Mouse (Mus musculus) activated CD4-positive, CD25-positive, alpha-beta regulatory T cell, adult 4 months (primary cell): ENCODE results near the gene Nras. TPM values are rescaled to one million over a fixed set of nuclear protein-coding genes. Genes with fewer than 3 reads are reported as not detected.
A peak's percentile ranks its signal among the peaks of the same experiment; 100 is the strongest.

Experiments
- ATAC-seq: one replicate; pipeline ENCODE4 v1.8.0; 2017
- polyA plus RNA-seq, 2 experiments: library from polyadenylated mRNA; unstranded; fragments of 100-300 nt; shearing (Covaris generic); gene quantifications; one replicate each; pipeline ENCODE4 v1.2.1; 2017

Gene Nras
- 100 to 1,000 TPM in 1 of 2 experiments, 10 to 100 TPM in 1; 96.1 to 112 TPM for polyA plus RNA-seq

DNA sequence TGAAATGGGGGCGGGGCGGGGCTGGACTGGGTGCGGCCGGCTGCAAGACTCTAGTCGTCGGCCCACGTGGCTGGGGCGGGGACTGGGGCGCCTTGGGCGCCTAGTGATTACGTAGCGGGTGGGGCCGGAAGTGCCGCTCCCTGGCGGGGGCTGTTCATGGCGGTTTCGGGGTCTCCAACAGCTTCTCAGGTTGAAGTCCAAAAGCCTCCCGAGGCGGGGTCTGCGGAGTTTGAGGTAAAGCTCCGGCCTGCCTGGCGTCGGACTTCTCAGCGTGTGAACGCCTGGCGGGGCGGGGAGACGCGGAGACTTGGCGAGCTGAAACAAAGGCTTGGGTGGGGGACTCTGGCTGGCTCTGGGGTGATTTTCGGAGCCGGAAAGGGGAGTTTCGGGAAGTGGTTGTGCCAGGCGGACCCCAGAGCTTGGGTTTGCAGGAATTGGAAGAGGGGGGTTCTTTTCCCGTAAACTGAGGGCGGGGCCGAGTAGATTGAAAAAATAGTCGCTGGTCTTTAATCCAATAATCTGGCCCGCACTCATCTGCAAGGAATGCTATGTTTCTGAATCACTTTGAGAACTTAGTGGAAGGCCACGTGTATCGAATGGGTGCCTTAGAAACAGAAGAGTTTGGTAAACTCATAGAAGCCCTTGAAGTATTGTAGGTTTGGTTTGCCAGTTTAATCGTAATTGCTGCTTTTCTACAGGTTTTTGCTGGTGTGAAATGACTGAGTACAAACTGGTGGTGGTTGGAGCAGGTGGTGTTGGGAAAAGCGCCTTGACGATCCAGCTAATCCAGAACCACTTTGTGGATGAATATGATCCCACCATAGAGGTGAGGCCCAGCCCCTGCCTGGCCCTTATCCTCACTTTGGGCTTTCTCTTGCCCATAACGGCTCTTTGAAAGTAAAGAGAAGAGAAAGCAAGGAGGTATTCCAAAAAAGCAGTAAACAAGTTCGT lies at the start of gene Nras:
Gene Nras, plus strand, starts transcription at position 79 of the 951 bp plus-strand sequence.
- peak; percentile 94 for ATAC-seq

- ATAC-seq, result no peak
These were observed 40.7 kb upstream of the Nras start for GRCm38 (mm10) chr3:103017350-103017749.

DNA sequence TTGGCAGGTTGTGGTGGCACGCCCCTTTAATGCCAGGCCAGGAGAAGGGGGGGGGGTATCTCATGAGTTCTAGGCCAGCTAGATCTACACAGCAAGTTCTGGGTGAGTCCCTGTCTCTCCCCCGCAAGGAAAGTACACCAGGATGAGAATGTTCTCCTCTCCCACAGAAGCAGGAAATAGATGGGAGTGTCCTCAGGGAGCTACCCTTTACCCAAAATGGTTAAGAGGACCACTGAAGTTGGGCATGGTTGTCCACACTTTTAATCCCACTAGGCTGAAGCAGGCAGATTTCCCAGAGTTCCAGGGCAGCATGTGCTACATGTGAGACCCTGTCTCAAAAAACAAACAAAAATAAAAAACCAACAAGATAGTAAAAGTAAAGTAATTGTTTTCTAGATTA lies 38.6 kb upstream of the Nras start:
- ATAC-seq, result no peak

DNA sequence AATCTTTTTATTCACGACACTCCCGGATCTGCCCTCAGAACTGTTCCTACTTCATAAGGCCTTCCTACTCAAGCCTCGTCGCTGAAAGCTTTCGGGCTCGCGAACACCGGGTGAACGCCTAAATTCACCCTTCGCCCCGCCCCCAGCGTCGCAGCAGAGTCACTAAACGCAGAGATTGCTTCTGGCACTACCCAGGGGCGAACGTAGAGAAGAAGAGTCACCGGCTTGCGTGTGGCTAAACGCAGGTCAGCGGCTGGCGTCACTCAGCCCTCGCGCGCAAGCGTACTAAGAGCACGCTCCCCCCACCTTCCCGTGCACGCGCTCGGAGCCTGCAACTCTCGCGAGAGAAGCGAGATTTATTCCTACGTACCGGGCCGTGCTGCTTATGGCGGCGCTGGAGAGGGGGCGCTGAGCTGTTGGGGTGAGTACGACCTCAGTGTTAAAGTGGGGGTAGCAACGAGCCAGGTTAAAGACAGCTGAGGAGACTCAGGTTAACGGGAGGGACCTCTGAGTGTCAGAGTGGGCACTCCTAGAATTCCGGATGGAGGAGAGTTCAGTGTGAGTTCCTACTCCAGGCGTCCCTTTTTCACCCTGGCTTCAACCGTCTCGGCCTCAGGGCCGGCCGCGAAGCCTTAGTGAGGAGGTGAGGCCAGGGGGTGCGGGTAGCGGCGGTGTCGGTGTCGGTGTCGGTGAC lies 37.7 kb upstream of the Nras start, which contains the start of gene Csde1:
Gene Csde1, plus strand, starts transcription at position 178 of the 694 bp plus-strand sequence.
- ATAC-seq, result peak; percentile 87

DNA sequence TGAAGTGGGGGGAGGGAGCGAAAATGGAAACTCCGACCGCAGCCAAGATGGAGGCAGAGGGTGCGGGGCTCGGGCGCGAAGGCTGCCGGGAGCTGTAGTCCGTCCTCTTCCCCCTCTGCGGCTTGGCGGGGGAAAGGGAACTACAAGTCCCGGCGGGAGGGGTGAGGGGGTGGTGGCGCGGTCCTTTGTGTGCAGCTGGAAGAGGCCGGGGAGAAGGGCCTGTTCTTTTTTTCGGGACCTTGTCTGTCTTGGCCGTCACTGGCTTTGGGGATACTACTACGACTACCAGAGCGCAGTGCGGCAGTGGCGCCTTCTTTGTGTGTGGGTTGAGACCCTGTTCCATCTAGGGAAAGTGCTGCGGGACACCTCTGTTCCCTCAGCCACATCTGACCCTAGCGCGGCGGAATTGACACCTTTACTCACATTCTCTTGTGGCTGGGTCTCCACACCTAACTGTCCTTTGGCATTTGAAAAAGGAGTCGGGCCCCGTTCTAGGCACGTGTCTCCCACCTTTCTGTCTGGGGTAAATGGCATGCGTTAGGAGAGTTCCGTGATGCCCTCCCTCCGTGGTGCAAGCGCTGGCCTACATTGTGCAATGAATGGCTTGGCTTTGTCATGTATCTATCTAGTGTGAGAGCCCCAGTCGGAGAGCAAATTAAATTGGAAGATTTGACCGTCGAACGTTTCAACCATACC lies 37.0 kb upstream of the Nras start:
- peak; percentile 57 for ATAC-seq

- ATAC-seq, result peak; percentile 71
These were observed 31.9 kb upstream of the Nras start for GRCm38 (mm10) chr3:103026174-103026573.

DNA sequence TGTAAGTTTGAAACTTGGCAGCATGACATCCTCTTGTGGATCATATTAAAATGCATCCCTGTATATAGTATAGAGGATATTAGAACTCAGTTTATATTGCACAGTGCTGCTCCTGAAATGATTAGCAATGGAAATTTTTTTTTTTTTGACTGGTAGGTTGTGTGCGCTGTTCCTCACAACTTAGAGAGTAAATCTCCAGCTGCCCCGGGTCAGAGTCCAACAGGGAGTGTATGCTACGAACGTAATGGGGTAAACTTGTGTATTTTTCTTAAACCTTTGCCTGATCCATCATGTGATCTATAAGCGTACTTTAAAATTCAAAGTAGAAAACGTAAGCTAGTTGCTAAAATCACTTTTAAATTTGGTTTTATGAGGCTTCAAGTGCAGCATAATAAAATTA lies 17.8 kb upstream of the Nras start:
- ATAC-seq, result no peak

GRCm38 (mm10) chr3:103040861-103041379 lies 17.2 kb upstream of the Nras start:
- no peak for ATAC-seq

GRCm38 (mm10) chr3:103056016-103056595 lies 2.0 kb upstream of the Nras start:
- ATAC-seq, result no peak

GRCm38 (mm10) chr3:103057752-103058151 lies 333 bp upstream of the Nras start:
- no peak for ATAC-seq

DNA sequence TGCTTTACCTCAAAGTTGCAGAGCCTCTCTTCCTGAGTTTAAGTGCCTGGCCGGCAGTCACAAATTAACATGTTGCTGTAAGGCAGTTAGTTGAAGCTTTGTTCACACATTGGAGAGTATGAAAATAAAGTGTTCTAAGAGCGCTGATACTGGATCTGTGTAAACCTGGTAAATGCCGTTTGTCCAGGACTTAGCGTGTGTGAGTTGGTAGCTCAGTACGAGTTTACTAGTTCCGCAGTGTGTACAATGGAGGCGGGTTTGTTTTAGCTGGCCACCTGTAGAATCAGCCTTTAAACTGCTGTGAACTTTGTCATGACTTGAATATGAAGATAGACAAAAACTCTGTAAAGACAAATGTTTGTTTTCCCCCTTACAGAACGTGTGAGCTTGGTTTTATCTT lies 8.8 kb downstream of the Nras start:
- ATAC-seq, result no peak

- ATAC-seq, result no peak
These were observed 10.9 kb downstream of the Nras start for GRCm38 (mm10) chr3:103068971-103069370.

- no peak for ATAC-seq
These were observed 15.7 kb downstream of the Nras start, which contains the start of gene Ampd1 for GRCm38 (mm10) chr3:103073771-103074170. TSS of gene Ampd1 (plus strand) at chr3:103074014.

DNA sequence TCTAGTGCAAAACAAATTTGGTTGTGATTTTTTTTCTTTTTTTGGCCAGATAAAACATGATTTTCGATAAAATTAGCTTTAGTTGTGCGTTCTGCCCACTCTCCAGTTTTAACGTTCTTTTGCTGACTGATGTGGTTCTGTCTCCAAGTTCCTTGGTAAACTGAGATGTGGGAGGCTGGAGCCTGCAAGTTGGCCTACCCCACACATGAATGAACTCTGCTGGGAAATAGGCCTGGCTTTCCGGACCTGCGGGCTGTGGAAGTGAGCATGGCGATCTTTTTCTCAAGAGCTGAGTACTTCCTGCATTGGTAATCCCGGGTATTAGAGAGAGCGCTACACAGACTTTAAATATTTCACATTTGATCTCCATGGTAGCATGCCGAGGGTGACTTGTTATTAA lies 17.8 kb downstream of the Nras start:
- no peak for ATAC-seq

GRCm38 (mm10) chr3:103076476-103076875 lies 18.4 kb downstream of the Nras start:
- ATAC-seq, result no peak

DNA sequence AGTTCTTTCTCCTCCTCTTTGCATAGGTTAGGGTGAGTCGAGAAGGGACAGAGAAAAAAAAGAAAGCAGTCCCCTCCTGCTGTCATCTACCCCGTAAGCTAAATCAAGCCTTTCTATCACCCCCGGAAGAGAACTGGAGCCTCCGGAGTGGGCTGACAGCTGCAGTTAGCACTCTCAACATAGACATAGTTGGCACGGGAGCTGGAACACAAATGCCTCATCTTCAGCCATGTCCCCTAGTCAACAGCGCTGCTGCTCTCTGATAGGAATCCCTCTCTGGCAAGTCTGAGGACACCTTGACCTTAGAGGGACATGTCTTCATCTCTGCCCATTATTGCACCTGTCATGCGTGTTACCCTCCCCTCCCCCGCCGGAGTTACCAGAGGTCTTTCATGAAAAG lies 21.2 kb downstream of the Nras start:
- ATAC-seq, result no peak

DNA sequence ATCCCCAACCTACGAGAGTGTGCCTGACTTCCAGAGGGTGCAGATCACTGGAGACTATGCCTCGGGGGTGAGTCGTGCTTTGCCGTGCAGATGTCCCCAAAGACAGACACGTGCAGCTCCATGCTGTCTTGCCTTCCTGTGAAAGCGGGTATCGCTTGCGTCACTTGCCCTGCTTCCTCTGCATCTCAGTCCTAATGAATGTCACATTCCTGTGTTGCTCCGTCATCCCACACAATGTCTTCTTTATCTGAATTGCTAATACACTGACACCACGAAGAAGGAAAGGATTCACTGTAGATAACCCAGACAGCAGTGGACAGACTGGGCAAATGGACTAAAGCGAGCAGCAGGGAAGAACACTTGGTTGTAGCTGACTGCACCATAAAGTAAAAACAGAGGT lies 23.0 kb downstream of the Nras start:
- no peak for ATAC-seq

DNA sequence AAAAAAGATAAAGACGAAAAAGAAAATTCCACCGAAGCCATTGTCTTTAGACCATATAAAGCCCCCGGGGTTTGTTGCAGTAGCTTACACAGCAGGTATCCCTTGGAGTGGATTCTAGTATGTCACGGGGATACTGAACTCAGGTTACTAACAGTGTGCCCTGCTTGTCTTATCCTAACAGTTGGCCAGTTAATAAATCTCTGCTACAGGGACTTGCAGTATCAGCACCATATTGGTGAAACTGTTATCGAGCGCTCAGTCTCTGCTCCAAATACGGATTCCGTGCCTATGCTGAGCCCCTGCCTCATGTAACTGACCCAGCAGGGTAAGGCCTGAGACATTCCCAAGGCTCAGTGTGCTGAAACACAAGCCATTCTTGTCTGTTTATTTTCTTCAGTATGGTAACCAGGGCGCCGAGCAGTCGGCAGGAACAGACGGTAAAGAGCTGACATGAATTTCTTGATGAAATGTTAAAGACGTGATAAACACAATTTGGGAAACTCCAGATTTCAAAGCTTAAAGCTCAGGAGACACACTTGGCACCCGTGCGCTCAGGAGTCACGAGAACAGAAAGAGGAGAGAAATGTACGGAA lies 23.9 kb downstream of the Nras start:
- no peak for ATAC-seq

DNA sequence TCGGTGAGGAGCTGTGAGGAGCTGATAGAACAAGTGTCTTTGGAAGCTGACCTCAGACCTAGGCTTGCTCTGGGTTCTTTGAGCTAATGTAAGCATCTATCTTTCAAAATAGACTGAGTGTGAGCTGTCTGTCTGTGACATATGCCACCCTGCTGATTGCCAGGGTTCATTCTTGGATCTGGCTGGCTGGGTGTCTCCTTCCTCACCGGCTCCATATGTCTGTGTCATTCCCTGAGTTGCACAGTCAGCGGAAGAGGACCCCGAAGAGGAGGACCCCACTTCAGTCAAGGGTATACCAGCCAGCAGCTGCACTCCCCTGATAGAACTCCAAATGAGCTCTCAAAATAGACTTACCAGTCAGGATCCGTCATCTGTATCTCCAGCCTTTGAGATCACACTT lies 24.7 kb downstream of the Nras start:
- no peak for ATAC-seq

DNA sequence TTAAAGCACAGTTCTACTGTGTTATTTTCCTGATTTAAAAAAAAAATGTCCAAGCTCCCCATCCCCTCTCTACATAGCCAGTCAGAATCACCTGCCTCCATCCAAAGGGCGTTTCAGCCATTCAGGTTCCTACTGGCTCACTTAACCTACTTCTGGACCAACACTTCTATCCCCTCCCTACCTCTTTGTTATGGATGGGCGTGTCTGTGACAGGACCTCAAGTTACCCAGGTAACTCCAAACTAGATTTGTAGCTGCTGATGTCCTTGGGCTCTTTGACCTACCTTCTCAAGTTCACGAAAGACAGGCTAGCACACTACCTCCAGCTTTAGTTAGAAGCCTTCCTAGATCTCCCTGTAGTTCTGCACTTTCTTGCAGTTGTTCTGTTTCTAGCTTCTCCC lies 27.9 kb downstream of the Nras start:
- no peak for ATAC-seq

DNA sequence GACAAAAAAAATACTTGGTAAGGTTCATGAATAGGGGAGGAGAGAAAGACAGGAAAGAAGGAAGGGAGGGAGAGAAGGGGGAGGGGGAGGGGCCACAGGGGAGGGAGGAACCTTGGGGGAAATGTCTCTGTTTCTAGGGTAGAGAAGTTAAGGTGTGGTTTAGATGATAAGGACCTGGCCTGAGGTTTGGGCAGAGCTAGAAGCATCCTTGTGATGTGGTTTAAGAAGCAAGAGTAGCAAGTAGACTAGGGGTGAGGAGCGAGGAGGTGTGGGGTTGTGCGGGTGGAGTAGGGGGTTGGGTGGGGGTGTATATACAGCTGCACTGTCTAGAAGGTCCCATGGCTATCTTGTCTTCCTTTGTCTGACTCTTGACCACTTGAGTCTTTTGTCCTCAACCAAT lies 33.7 kb downstream of the Nras start:
- peak; percentile 93 for ATAC-seq

DNA sequence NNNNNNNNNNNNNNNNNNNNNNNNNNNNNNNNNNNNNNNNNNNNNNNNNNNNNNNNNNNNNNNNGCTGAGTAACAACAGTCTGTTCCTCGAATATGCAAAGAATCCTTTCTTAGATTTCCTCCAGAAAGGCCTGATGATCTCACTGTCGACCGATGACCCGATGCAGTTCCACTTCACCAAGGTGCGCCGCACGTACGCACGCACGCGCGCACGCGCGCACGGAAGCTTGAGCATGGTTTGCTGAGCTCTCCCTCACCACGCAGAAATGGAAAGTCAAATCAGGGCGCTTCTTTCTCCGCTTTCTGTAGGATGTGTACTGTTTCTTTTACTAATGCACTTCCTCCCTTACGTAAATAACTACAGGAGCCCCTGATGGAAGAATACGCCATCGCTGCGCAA lies 40.6 kb downstream of the Nras start:
- no peak for ATAC-seq
